Mouse (Mus musculus) C2C12 (cell line): ENCODE measurements around the gene Rab21.

Experiments
- CEBPB ChIP-seq: IDR thresholded peaks from one replicate; pipeline ENCODE4 v1.6.1; 2011; ENCODE audit warnings: low read depth, mild to moderate bottlenecking, control low read depth, moderate library complexity
- CTCF ChIP-seq: IDR thresholded peaks from one replicate; pipeline ENCODE4 v1.5.1; 2011; ENCODE audit not compliant: control insufficient read depth, insufficient read depth, insufficient read length
- FOSL1 ChIP-seq: IDR thresholded peaks from one replicate; pipeline ENCODE4 v1.8.0; 2011; ENCODE audit warnings: mild to moderate bottlenecking, low read length; ENCODE audit not compliant: poor library complexity, insufficient read depth, severe bottlenecking
- MAX ChIP-seq: IDR thresholded peaks from one replicate; pipeline ENCODE4 v1.6.1; 2011; ENCODE audit warnings: mild to moderate bottlenecking, control low read depth
- MYOD1 ChIP-seq: IDR thresholded peaks from one replicate; pipeline ENCODE4 v1.6.1; 2011; ENCODE audit warnings: low read depth; ENCODE audit not compliant: control insufficient read depth, insufficient read length
- MYOG ChIP-seq: IDR thresholded peaks from one replicate; pipeline ENCODE4 v1.6.1; 2011; ENCODE audit not compliant: control insufficient read depth, insufficient read length; ENCODE audit errors: extremely low read depth
- USF1 ChIP-seq: IDR thresholded peaks from one replicate; pipeline ENCODE4 v1.6.1; 2011; ENCODE audit warnings: low read depth, mild to moderate bottlenecking, control low read depth, moderate library complexity

DNA sequence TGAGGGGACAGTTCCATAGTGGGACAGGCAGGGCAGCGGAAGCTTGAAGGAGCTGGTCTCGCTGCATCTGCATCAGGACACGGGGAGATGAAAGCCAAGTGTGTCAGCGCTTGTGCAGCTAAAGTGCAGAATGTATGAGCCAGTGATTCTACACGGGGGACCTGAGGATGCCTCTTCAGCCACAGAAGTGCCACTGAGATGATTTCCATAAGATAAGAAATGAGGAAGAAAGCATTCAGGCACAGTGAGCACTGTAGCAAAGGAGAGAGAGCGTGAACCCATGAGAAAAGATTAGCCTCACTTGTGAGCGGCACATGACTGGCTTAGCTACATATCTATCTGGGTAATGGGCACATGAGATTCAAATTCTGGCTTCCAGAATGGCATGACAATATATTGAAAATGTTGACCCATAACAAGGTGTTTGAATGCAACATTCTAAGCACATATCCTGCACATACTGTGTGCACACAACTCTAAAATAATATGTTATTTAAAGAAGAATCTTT is 24.5 kb upstream of the Rab21 start:
- TF ChIP-seq CTCF (no peak), USF1 (no peak), CEBPB (no peak), MAX (no peak), MYOD1 (no peak), FOSL1 (no peak), MYOG (no peak)
